Mouse (Mus musculus): Measurements from ENCODE around the gene Igdcc3. TPM values are rescaled to one million over a fixed set of nuclear protein-coding genes. Genes with fewer than 3 reads are reported as not detected.

Gene Igdcc3
- polyA plus RNA-seq, 1 experiment = 0.13 TPM

DNA sequence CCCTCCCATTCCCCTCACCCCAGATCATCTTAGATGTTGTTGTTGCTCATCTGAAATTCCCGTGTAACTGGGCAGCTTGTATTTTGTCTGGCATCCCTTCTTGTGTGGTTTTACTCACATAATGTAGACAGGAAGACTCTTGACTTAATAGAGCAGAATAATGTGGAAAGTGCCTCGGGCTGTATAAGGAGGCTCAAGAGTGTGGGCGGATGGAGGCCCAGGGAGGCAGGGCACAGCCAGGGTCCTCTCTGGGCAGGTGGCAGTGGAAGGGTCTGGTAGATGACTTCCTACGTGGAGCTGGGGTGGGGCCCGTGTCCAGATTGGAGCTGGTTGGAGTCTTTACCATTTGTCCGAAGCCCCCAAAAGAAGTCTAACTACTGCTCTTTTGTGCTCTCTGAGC is 82.9 kb downstream of the Igdcc3 start:
- no peak for DNase-seq
- WGBS = 79% methylated on average over 6 of the region's 6 CpGs
- no peak overlapping the region for H3K4me3 ChIP-seq (replicated peaks; ENCODE audit: extremely low read depth, low read depth, low read length)
- H3K4me1 ChIP-seq (ENCODE audit: control insufficient read depth, insufficient read depth, low read length) = no peaks in the 10 kb centered on the region
- no peak for TF ChIP-seq POLR2A (IDR thresholded peaks at IDR 0.05; ENCODE audit: borderline replicate concordance, extremely low read depth, low read depth, low read length)
- TF ChIP-seq CTCF (IDR thresholded peaks at IDR 0.05; ENCODE audit: insufficient read depth, low read length) = no peak

DNA sequence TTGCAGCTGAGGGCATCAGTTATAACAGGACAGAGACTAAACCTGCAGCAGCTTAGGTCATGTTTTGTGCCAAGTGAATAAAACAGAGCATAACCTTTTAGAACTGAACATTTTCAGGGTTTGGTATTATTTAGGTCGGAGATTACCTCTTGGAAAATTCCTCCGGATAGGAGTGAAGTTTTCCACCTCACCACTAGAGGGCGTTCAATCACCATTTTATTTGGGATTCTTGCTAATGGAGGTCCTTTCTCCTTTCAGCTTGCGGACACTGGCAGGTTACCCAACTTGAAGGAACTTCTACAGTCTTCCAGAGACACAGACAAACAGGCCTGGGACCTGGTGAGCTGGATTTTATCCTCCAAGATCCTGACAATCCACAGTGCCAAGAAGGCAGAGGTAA is 84.8 kb downstream of the Igdcc3 start:
- WGBS = 44% methylated on average over 4 of the region's 4 CpGs
- Histone ChIP-seq H3K4me3 (replicated peaks; ENCODE audit: extremely low read depth, low read depth, low read length) (no peak overlapping the region), H3K4me1 (ENCODE audit: control insufficient read depth, insufficient read depth, low read length) (no peaks in the 10 kb centered on the region)
- TF ChIP-seq CTCF (IDR thresholded peaks at IDR 0.05; ENCODE audit: insufficient read depth, low read length) (no peak), POLR2A (IDR thresholded peaks at IDR 0.05; ENCODE audit: borderline replicate concordance, extremely low read depth, low read depth, low read length) (no peak)
- DNase-seq = no peak

DNA sequence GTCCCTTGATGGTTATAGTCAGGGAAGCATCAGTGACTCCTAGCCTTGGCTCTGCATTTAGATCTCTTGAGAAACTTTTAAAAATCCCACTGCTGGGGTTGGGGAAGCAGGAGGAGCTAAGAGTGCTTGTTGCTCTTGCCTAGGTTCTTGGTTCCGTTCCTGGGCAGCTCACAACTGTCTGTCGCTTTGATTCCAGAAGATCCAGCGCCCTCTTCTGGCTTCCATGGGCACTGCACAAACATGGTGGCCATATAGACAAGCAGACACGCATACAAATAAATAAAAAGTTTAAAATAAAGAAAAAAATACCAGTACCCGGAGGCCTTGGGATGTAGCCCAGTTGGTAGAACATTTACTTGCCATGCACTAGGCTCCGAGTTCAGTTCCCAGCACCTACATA is 89.3 kb downstream of the Igdcc3 start:
- H3K4me3 ChIP-seq (replicated peaks; ENCODE audit: extremely low read depth, low read depth, low read length) = no peak overlapping the region
- WGBS = 75% methylated on average over 6 of the region's 6 CpGs
- no peak for TF ChIP-seq POLR2A (IDR thresholded peaks at IDR 0.05; ENCODE audit: borderline replicate concordance, extremely low read depth, low read depth, low read length)
- TF ChIP-seq CTCF (IDR thresholded peaks at IDR 0.05; ENCODE audit: insufficient read depth, low read length) = peak; percentile 31; the same call in 1 of the 2 replicates
- no peak for DNase-seq
- H3K4me1 ChIP-seq (ENCODE audit: control insufficient read depth, insufficient read depth, low read length) = no peaks in the 10 kb centered on the region

DNA sequence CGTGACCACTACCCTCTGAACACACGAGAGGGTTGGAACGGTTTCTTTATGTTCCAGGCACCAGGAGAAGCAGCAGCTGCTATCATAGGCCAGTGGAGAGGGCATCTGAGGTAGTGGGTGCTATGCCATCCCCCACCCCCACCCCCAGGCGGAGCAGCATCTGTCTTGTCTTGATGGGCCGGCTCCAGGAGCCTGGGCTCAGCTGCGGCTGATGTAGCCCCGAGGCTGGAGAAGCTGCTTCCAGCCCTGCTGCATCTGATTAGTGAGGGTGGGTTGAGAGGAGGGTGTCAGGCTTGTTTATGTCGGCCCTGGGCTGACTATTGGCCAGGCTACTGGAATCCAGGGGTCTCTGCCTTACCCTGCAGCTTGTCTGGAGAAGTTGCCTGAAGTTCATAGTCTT is 90.3 kb downstream of the Igdcc3 start:
- no peak for DNase-seq
- 74% methylated on average over 8 of the region's 8 CpGs for WGBS
- no peaks in the 10 kb centered on the region for H3K4me1 ChIP-seq (ENCODE audit: control insufficient read depth, insufficient read depth, low read length)
- no peak for TF ChIP-seq POLR2A (IDR thresholded peaks at IDR 0.05; ENCODE audit: borderline replicate concordance, extremely low read depth, low read depth, low read length)
- no peak for TF ChIP-seq CTCF (IDR thresholded peaks at IDR 0.05; ENCODE audit: insufficient read depth, low read length)
- H3K4me3 ChIP-seq (replicated peaks; ENCODE audit: extremely low read depth, low read depth, low read length) = no peak overlapping the region

DNA sequence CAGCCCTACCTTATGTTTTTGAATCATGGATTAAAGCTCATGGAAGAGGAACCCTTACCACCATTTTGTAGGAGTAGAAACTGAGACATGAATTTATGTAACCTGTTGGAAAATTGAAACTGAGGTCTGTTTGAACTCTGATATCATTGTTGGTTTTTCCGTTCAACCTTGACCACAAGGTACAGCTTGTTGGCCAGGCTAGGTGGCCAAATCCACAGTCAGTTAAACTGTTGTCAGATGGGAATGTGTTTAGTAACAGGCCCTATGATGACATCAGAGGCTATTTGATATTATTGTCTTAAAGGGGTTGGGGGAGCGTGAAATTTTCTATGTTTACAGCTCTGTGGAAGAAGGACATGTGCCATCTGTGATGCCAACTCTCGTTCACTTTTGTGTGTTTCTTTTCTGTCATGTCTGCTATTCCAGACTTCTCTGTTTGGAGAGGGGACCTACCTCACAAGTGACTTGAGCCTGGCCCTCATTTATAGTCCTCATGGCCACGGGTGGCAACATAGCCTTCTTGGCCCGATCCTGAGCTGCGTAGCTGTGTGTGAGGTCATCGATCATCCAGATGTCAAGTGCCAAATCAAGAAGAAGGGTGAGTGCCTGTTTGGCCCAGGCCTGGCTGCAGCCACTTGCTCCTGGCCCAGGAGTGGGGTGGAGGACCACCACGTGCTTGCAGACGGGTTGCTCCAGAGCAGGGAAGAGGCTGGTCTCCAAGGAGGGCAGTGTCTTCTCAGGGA is 92.4 kb downstream of the Igdcc3 start:
- TF ChIP-seq CTCF (IDR thresholded peaks at IDR 0.05; ENCODE audit: insufficient read depth, low read length) (no peak), POLR2A (IDR thresholded peaks at IDR 0.05; ENCODE audit: borderline replicate concordance, extremely low read depth, low read depth, low read length) (no peak)
- no peak for DNase-seq
- WGBS = 81% methylated on average over 9 of the region's 9 CpGs
- Histone ChIP-seq H3K4me3 (replicated peaks; ENCODE audit: extremely low read depth, low read depth, low read length) (no peak overlapping the region), H3K4me1 (ENCODE audit: control insufficient read depth, insufficient read depth, low read length) (no peaks in the 10 kb centered on the region)

DNA sequence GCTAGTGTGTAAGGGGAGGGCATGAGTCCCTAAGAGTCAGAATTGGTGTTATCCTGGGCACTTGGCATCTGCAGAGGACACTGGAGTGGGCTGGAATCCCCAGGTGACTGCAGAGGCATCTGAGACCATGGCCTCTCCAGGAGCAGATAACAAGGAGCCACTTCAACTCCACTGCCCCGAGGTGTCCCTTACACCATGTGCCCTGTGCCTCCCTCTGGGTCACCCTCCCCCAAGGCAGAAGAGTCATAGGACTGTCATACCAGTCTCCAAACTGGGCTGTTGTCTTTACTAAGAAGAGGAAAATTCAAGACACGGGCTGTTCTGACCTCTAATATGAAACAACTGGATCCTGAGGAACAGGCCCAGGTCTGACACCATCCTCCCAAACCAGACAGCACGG is 93.7 kb downstream of the Igdcc3 start:
- Histone ChIP-seq H3K4me1 (ENCODE audit: control insufficient read depth, insufficient read depth, low read length) (no peaks in the 10 kb centered on the region), H3K4me3 (replicated peaks; ENCODE audit: extremely low read depth, low read depth, low read length) (no peak overlapping the region)
- DNase-seq = no peak
- WGBS = 85% methylated on average over 3 of the region's 3 CpGs
- TF ChIP-seq CTCF (IDR thresholded peaks at IDR 0.05; ENCODE audit: insufficient read depth, low read length) (no peak), POLR2A (IDR thresholded peaks at IDR 0.05; ENCODE audit: borderline replicate concordance, extremely low read depth, low read depth, low read length) (no peak)

Other genes starting within 250 kb of the Igdcc3 start
- 0.05 TPM in 1 of 2 replicates, not detected in the other for gene Slc24a1, start 189.6 kb upstream of the Igdcc3 start, polyA plus RNA-seq (2012; rRNA removed)
- 9.5 and 14.4 TPM in 2 replicates for gene Ints14, start 180.3 kb upstream of the Igdcc3 start, polyA plus RNA-seq (2012; rRNA removed)
- 49.0 and 54.7 TPM in 2 replicates for gene Hacd3, start 119.5 kb upstream of the Igdcc3 start, polyA plus RNA-seq (2012; rRNA removed)
- 44.8 and 76.3 TPM in 2 replicates for gene Dpp8, start 108.8 kb upstream of the Igdcc3 start, polyA plus RNA-seq (2012; rRNA removed)
- 1.9 and 3.7 TPM in 2 replicates for gene Igdcc4, start 39.7 kb upstream of the Igdcc3 start, polyA plus RNA-seq (2012; rRNA removed)
- 8.4 and 9.3 TPM in 2 replicates for gene Parp16, start 54.2 kb downstream of the Igdcc3 start, polyA plus RNA-seq (2012; rRNA removed)
- gene Cilp, start 124.0 kb downstream of the Igdcc3 start, polyA plus RNA-seq (2012; rRNA removed) = 1.2 and 6.1 TPM in 2 replicates
- gene Clpx, start 153.1 kb downstream of the Igdcc3 start, polyA plus RNA-seq (2012; rRNA removed) = 8.7 and 10.5 TPM in 2 replicates
- 10.9 and 12.1 TPM in 2 replicates for gene Pdcd7, start 204.9 kb downstream of the Igdcc3 start, polyA plus RNA-seq (2012; rRNA removed)
- gene Ubap1l, start 219.9 kb downstream of the Igdcc3 start, polyA plus RNA-seq (2012; rRNA removed) = 0.37 and 0.58 TPM in 2 replicates